Comparison of ENCODE assay signal across 17 mouse cellular contexts in the genomic region with DNA sequence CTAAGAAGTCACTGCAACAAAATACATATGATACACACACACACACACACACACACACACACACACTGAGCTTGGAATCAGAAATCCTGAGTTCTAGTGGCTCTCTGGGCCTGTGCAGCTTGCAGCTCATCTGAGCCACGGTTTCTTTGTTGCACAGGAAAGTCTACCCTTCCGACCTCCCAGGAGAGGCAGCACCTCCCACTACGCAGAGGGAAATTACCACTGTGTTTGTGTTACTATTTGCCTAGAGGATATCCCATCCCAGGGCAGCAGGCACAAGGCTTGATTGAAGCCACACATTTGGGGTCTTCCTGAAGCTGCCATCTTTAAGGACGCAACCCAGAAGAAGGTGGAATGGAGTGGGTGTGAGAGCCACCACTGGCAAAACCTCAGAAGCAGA. TPM values are rescaled to one million over a fixed set of nuclear protein-coding genes. Genes with fewer than 3 reads are reported as not detected.
DNase-seq lines count a peak whose midpoint lies in the region; ATAC-seq and TF ChIP-seq lines count a peak whose summit lies in the region.
"Had no signal": no experiment of that assay in that cellular context is flagged by ENCODE, and none has a peak within 500 bp of the region (broad histone marks: within the 10 kb centered on the region; RNA-seq: fewer than 3 reads in every experiment).

No protein-coding gene starts in this region.

- 23% methylated on average over 4 of the region's 4 CpGs for WGBS in heart, adult 2 months
- WGBS in liver, embryonic 11.5 days, result 39% methylated on average over 4 of the region's 4 CpGs
- WGBS in olfactory bulb, adult 2 months, result 52% methylated on average over 4 of the region's 4 CpGs
- 61% methylated on average over 4 of the region's 4 CpGs for WGBS in hindbrain, embryonic 14.5 days

- no peaks in the 10 kb centered on the region for H3K79me2 ChIP-seq in heart, adult 2 months (replicated peaks; ENCODE audit: control insufficient read depth, insufficient read depth, low read length)

- no peak overlapping the region for H3K9ac ChIP-seq in heart, adult 2 months (ENCODE audit: low read depth, low read length)
- no peak overlapping the region for H3K9ac ChIP-seq in liver, embryonic 11.5 days (ENCODE audit: low read depth, low read length)
- no peak overlapping the region for H3K9ac ChIP-seq in hindbrain, embryonic 14.5 days
- H3K9ac ChIP-seq: intestine, embryonic 15.5 days; midbrain, embryonic 13.5 days; neural tube, embryonic 12.5 days had no signal

- peak overlapping the region; percentile 45 for H3K4me2 ChIP-seq in liver, embryonic 11.5 days
- H3K4me2 ChIP-seq in hindbrain, embryonic 14.5 days (replicated peaks), result no peak overlapping the region
- H3K4me2 ChIP-seq: intestine, embryonic 15.5 days; midbrain, embryonic 13.5 days; neural tube, embryonic 12.5 days had no signal

- H3K27ac ChIP-seq in heart, adult 2 months, result peak overlapping the region; percentile 73
- peak overlapping the region; percentile 53 for H3K27ac ChIP-seq in liver, embryonic 11.5 days (ENCODE audit: low read depth, low read length)
- H3K27ac ChIP-seq in brown adipose tissue, adult 24 weeks (replicated peaks; ENCODE audit: low read depth, low read length), result peak overlapping the region; percentile 23; the same call in 1 of the 2 replicates
- peak overlapping the region; percentile 21; the same call in 1 of the 2 replicates for H3K27ac ChIP-seq in olfactory bulb, adult 2 months (ENCODE audit: insufficient read depth, low read depth, low read length)
- H3K27ac ChIP-seq in hindbrain, embryonic 14.5 days, result no peak overlapping the region
- H3K27ac ChIP-seq: hindbrain, embryonic 10.5 days; intestine, embryonic 15.5 days; midbrain, embryonic 13.5 days; neural tube, embryonic 12.5 days had no signal

- ATAC-seq in liver, embryonic 11.5 days (replicated peaks; ENCODE audit: low FRiP score), result no peak
- no peak for ATAC-seq in hindbrain, embryonic 14.5 days (ENCODE audit: low FRiP score)
- ATAC-seq: intestine, embryonic 15.5 days; midbrain, embryonic 13.5 days had no signal

- H3K9me3 ChIP-seq in liver, embryonic 11.5 days (ENCODE audit: control insufficient read depth, low read length), result no peaks in the 10 kb centered on the region; the same call in 1 of the 2 replicates
- H3K9me3 ChIP-seq in hindbrain, embryonic 14.5 days (ENCODE audit: control insufficient read depth, low read length), result no peaks in the 10 kb centered on the region
- H3K9me3 ChIP-seq: G1E; intestine, embryonic 15.5 days; midbrain, embryonic 13.5 days had no signal

- TF ChIP-seq POLR2A in heart, adult 2 months (IDR thresholded peaks at IDR 0.05; ENCODE audit: insufficient read depth, low read depth, low read length), result 0 out of 2 replicates have a peak, but pooled peaks have one; percentile 41
- TF ChIP-seq POLR2A in olfactory bulb, adult 2 months (IDR thresholded peaks at IDR 0.05; ENCODE audit: insufficient read depth, low read depth, low read length), result no peak

- no peaks in the 10 kb centered on the region for H3K27me3 ChIP-seq in heart, adult 2 months (ENCODE audit: control insufficient read depth, insufficient read depth, low read length)
- H3K27me3 ChIP-seq in liver, embryonic 11.5 days (replicated peaks; ENCODE audit: control insufficient read depth, insufficient read depth, low read length), result no peaks in the 10 kb centered on the region
- no peaks in the 10 kb centered on the region for H3K27me3 ChIP-seq in hindbrain, embryonic 14.5 days (ENCODE audit: control insufficient read depth, insufficient read depth, low read length)
- H3K27me3 ChIP-seq: intestine, embryonic 15.5 days; midbrain, embryonic 13.5 days; neural tube, embryonic 12.5 days had no signal

- H3K4me1 ChIP-seq in heart, adult 2 months (ENCODE audit: control insufficient read depth, insufficient read depth, low read length), result peaks cover 8% of the 10 kb centered on the region
- H3K4me1 ChIP-seq in liver, embryonic 11.5 days (replicated peaks; ENCODE audit: control insufficient read depth, insufficient read depth, low read length), result peaks cover 10% of the 10 kb centered on the region
- H3K4me1 ChIP-seq in brown adipose tissue, adult 24 weeks (ENCODE audit: control insufficient read depth, insufficient read depth, insufficient read length, low read length), result no peaks in the 10 kb centered on the region
- H3K4me1 ChIP-seq in olfactory bulb, adult 2 months (ENCODE audit: control insufficient read depth, insufficient read depth, low read length), result peaks cover 9% of the 10 kb centered on the region
- no peaks in the 10 kb centered on the region for H3K4me1 ChIP-seq in hindbrain, embryonic 14.5 days (replicated peaks; ENCODE audit: control insufficient read depth, insufficient read depth, low read length)
- H3K4me1 ChIP-seq: hindbrain, embryonic 10.5 days; intestine, embryonic 15.5 days; midbrain, embryonic 13.5 days; neural tube, embryonic 12.5 days had no signal

- H3K4me3 ChIP-seq in heart, adult 2 months, result peak overlapping the region; percentile 33
- no peak overlapping the region for H3K4me3 ChIP-seq in liver, embryonic 11.5 days (ENCODE audit: low read depth, low read length)
- H3K4me3 ChIP-seq in brown adipose tissue, adult 24 weeks (ENCODE audit: insufficient read depth, low read depth, low read length), result no peak overlapping the region
- H3K4me3 ChIP-seq in olfactory bulb, adult 2 months (ENCODE audit: insufficient read depth, low read depth, low read length), result no peak overlapping the region
- H3K4me3 ChIP-seq in hindbrain, embryonic 14.5 days (replicated peaks; ENCODE audit: low read length), result no peak overlapping the region
- H3K4me3 ChIP-seq: hindbrain, embryonic 10.5 days; intestine, embryonic 15.5 days; midbrain, embryonic 13.5 days; neural tube, embryonic 12.5 days had no signal

- intact Hi-C loops in heart, adult 2 months (cut with DNase I), result no loop called here
- intact Hi-C loops in heart, postnatal 25 days (cut with DNase I), result no loop called here

- no peak for TF ChIP-seq EP300 in heart, adult 2 months (IDR thresholded peaks at IDR 0.05; ENCODE audit: insufficient read depth, low read depth, low read length)

- H3K36me3 ChIP-seq in heart, adult 2 months (ENCODE audit: control insufficient read depth, insufficient read depth, low read length), result no peaks in the 10 kb centered on the region
- no peaks in the 10 kb centered on the region for H3K36me3 ChIP-seq in liver, embryonic 11.5 days (ENCODE audit: control insufficient read depth, insufficient read depth, low read length)
- H3K36me3 ChIP-seq in hindbrain, embryonic 14.5 days (replicated peaks; ENCODE audit: control insufficient read depth, insufficient read depth), result no peaks in the 10 kb centered on the region
- H3K36me3 ChIP-seq: G1E; hindbrain, embryonic 10.5 days; intestine, embryonic 15.5 days; midbrain, embryonic 13.5 days; neural tube, embryonic 12.5 days had no signal

- peak in 1 of 2 experiments; percentile 13 for DNase-seq in heart, adult 2 months
- no peak for DNase-seq in heart, postnatal 25 days (ENCODE audit: low spot score)
- DNase-seq in liver, embryonic 11.5 days (ENCODE audit: low spot score), result no peak
- DNase-seq in liver, result no peak
- no peak for DNase-seq in cerebellum, adult 11-12 months
- DNase-seq in hindbrain, embryonic 14.5 days (ENCODE audit: low spot score), result no peak
- DNase-seq: cerebellum, adult 9-10 months; left cerebral cortex, postnatal 4 days had no signal

- TF ChIP-seq CTCF in heart, adult 2 months (IDR thresholded peaks at IDR 0.05), result no peak
- no peak for TF ChIP-seq CTCF in olfactory bulb, adult 2 months (IDR thresholded peaks at IDR 0.05; ENCODE audit: insufficient read depth, low read depth, low read length)

RNA-seq across cellular contexts. Expression of gene Alox12e, which starts 25.0 kb away (rescaled TPM):
- total RNA-seq in heart, adult 2 months (2021), result under 1 TPM in 1 of 2 experiments, not detected in 1; 0.16 TPM
- 0.10 TPM in 1 of 2 replicates, not detected in the other for polyA plus RNA-seq in heart, adult 2 months (2012; rRNA removed)
- under 1 TPM in 1 of 2 experiments, not detected in 1; 0.14 TPM for total RNA-seq in heart, postnatal 25 days (2021)
- polyA plus RNA-seq in liver, embryonic 11.5 days (2014; fragmentation: Nextera tagmentation; extraction: Ambion mirVana), result 0.29 TPM in 1 of 2 replicates, not detected in the other
- polyA plus RNA-seq in brown adipose tissue, adult 24 weeks (2012; ENCODE audit: insufficient read depth, insufficient read length, missing spikeins), result not detected in 2 replicates
- polyA plus RNA-seq in olfactory bulb, adult 2 months (2012; ENCODE audit: insufficient read depth, insufficient read length, low replicate concordance, missing spikeins), result not detected in 2 replicates
- not detected in 2 replicates for polyA plus RNA-seq in hindbrain, embryonic 14.5 days (2014; fragmentation: Nextera tagmentation; extraction: Ambion mirVana)
- total RNA-seq: layer of hippocampus, postnatal 14 days had no signal
- polyA plus RNA-seq: G1E; hindbrain, embryonic 10.5 days; intestine, embryonic 15.5 days; neural tube, embryonic 12.5 days; testis, adult 2 months had no signal

RNA-seq across cellular contexts. Expression of gene Alox12, which starts 42.3 kb away (rescaled TPM):
- total RNA-seq in heart, adult 2 months (2021), result 1 to 10 TPM; 2.8 to 6.0 TPM
- polyA plus RNA-seq in heart, adult 2 months (2012; rRNA removed), result 6.2 and 7.2 TPM in 2 replicates
- 1 to 10 TPM; 3.1 to 3.7 TPM for total RNA-seq in heart, postnatal 25 days (2021)
- 21.5 and 22.5 TPM in 2 replicates for polyA plus RNA-seq in liver, embryonic 11.5 days (2014; fragmentation: Nextera tagmentation; extraction: Ambion mirVana)
- polyA plus RNA-seq in brown adipose tissue, adult 24 weeks (2012; ENCODE audit: insufficient read depth, insufficient read length, missing spikeins), result 0.44 and 1.5 TPM in 2 replicates
- not detected in 2 replicates for polyA plus RNA-seq in olfactory bulb, adult 2 months (2012; ENCODE audit: insufficient read depth, insufficient read length, low replicate concordance, missing spikeins)
- polyA plus RNA-seq in hindbrain, embryonic 14.5 days (2014; fragmentation: Nextera tagmentation; extraction: Ambion mirVana), result 1.7 and 2.1 TPM in 2 replicates

RNA-seq across cellular contexts. Expression of gene Alox15, which starts 54.4 kb away (rescaled TPM):
- total RNA-seq in heart, adult 2 months (2021), result 10 to 100 TPM in 1 of 2 experiments, 1 to 10 TPM in 1; 5.5 to 13.7 TPM
- 1.5 and 2.9 TPM in 2 replicates for polyA plus RNA-seq in heart, adult 2 months (2012; rRNA removed)
- 1 to 10 TPM; 4.8 to 5.4 TPM for total RNA-seq in heart, postnatal 25 days (2021)
- 1.0 and 2.1 TPM in 2 replicates for polyA plus RNA-seq in liver, embryonic 11.5 days (2014; fragmentation: Nextera tagmentation; extraction: Ambion mirVana)
- polyA plus RNA-seq in brown adipose tissue, adult 24 weeks (2012; ENCODE audit: insufficient read depth, insufficient read length, missing spikeins), result 0.46 and 0.55 TPM in 2 replicates
- polyA plus RNA-seq in olfactory bulb, adult 2 months (2012; ENCODE audit: insufficient read depth, insufficient read length, low replicate concordance, missing spikeins), result not detected in 2 replicates
- 0.11 TPM in 1 of 2 replicates, not detected in the other for polyA plus RNA-seq in hindbrain, embryonic 14.5 days (2014; fragmentation: Nextera tagmentation; extraction: Ambion mirVana)
- total RNA-seq: G1E; layer of hippocampus, postnatal 14 days; left cerebral cortex, postnatal 4 days had no signal
- polyA plus RNA-seq: G1E; midbrain, embryonic 13.5 days had no signal

RNA-seq across cellular contexts. Expression of gene Rnasek, which starts 57.8 kb away (rescaled TPM):
- total RNA-seq in heart, adult 2 months (2021), result 100 to 1,000 TPM in 1 of 2 experiments, 10 to 100 TPM in 1; 95.4 to 103 TPM
- 130 and 166 TPM in 2 replicates for polyA plus RNA-seq in heart, adult 2 months (2012; rRNA removed)
- 100 to 1,000 TPM in 1 of 2 experiments, 10 to 100 TPM in 1; 87.9 to 103 TPM for total RNA-seq in heart, postnatal 25 days (2021)
- 184 and 188 TPM in 2 replicates for polyA plus RNA-seq in liver, embryonic 11.5 days (2014; fragmentation: Nextera tagmentation; extraction: Ambion mirVana)
- polyA plus RNA-seq in brown adipose tissue, adult 24 weeks (2012; ENCODE audit: insufficient read depth, insufficient read length, missing spikeins), result 214 and 232 TPM in 2 replicates
- not detected in 2 replicates for polyA plus RNA-seq in olfactory bulb, adult 2 months (2012; ENCODE audit: insufficient read depth, insufficient read length, low replicate concordance, missing spikeins)
- polyA plus RNA-seq in hindbrain, embryonic 14.5 days (2014; fragmentation: Nextera tagmentation; extraction: Ambion mirVana), result 342 and 388 TPM in 2 replicates

RNA-seq across cellular contexts. Expression of gene Gm21988, which starts 57.8 kb away (rescaled TPM):
- 1 to 10 TPM; 2.0 to 3.4 TPM for total RNA-seq in heart, adult 2 months (2021)
- 5.0 and 5.5 TPM in 2 replicates for polyA plus RNA-seq in heart, adult 2 months (2012; rRNA removed)
- total RNA-seq in heart, postnatal 25 days (2021), result 1 to 10 TPM; 2.1 to 2.3 TPM
- 7.6 and 9.6 TPM in 2 replicates for polyA plus RNA-seq in liver, embryonic 11.5 days (2014; fragmentation: Nextera tagmentation; extraction: Ambion mirVana)
- polyA plus RNA-seq in brown adipose tissue, adult 24 weeks (2012; ENCODE audit: insufficient read depth, insufficient read length, missing spikeins), result 4.0 and 4.8 TPM in 2 replicates
- polyA plus RNA-seq in olfactory bulb, adult 2 months (2012; ENCODE audit: insufficient read depth, insufficient read length, low replicate concordance, missing spikeins), result not detected in 2 replicates
- polyA plus RNA-seq in hindbrain, embryonic 14.5 days (2014; fragmentation: Nextera tagmentation; extraction: Ambion mirVana), result 12.6 and 15.9 TPM in 2 replicates
